In the genomic region with DNA sequence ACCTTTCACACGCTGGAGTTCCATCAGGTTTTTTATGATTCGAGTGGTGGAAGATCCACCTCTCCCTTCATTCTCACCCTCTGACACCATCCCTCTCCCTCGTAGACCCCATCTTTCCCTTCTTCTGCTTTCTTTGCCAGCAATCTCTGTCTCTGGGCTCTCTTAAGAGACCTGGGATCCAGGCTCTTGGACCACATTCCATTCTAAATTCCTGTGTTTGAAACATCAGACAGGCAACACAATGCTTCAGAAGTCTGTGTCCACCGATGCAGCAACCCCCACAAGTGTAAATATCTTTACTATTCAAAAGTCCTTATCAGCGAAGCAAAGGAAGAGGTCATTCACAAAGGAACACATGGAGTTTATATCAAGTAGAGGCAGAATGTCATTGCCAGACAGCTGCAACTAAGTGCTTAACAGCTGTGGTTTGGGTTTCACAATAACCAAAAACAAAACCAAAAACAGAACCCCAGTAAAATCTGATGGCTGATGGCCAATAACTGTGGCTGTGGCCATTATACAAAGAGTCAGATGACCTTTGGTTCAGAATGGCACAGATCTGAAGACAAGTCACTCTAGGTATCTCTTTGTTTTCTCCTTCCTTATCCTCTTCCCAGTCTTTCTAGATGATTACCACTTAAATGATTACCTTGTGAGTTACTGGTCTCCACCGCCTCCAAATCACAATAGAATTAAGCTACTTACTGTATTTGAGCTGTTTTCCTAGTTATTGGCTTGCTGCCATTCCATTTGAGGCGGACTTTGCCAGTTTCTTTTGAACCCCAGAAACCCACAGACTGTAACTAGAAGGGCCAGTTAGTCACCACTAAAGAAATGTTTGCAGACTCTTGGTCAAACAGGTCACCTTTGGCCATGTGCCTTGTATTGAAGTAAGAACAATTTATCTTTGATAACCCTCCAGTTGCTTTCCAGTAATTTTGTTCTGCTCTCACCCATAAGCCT, we compare ENCODE assay signal across 12 mouse cellular contexts.
A peak's percentile ranks its signal among the peaks of the same experiment; 100 is the strongest.
DNase-seq lines count a peak whose midpoint lies in the region; ATAC-seq and TF ChIP-seq lines count a peak whose summit lies in the region.
"Had no signal": no experiment of that assay in that cellular context is flagged by ENCODE, and none has a peak within 500 bp of the region (broad histone marks: within the 10 kb centered on the region; RNA-seq: fewer than 3 reads in every experiment).

No protein-coding gene starts in this region.

- no peaks in the 10 kb centered on the region for H3K27me3 ChIP-seq in kidney, adult 2 months (replicated peaks; ENCODE audit: control insufficient read depth, insufficient read depth, low read length)
- no peaks in the 10 kb centered on the region for H3K27me3 ChIP-seq in Patski
- H3K27me3 ChIP-seq in heart, embryonic 14.5 days (ENCODE audit: control insufficient read depth, insufficient read depth, low read length), result no peaks in the 10 kb centered on the region
- no peaks in the 10 kb centered on the region for H3K27me3 ChIP-seq in midbrain, embryonic 10.5 days (ENCODE audit: low read depth, poor library complexity, severe bottlenecking)
- H3K27me3 ChIP-seq: embryonic facial prominence, embryonic 12.5 days; hindbrain, embryonic 15.5 days; kidney, embryonic 15.5 days had no signal

- TF ChIP-seq CTCF in kidney, adult 2 months (conservative IDR thresholded peaks at IDR 0.05; ENCODE audit: insufficient read depth, insufficient read length, low read depth, low read length), result no peak
- TF ChIP-seq CTCF in Patski (IDR thresholded peaks at IDR 0.05), result no peak

- H3K9ac ChIP-seq in heart, embryonic 14.5 days (ENCODE audit: low read length), result no peak overlapping the region
- H3K9ac ChIP-seq: embryonic facial prominence, embryonic 12.5 days; forebrain, postnatal 0 days; hindbrain, embryonic 15.5 days; kidney, embryonic 15.5 days had no signal

- H3K36me3 ChIP-seq in kidney, adult 2 months (ENCODE audit: control insufficient read depth, insufficient read depth, low read length), result no peaks in the 10 kb centered on the region
- H3K36me3 ChIP-seq in heart, embryonic 14.5 days (ENCODE audit: control insufficient read depth, insufficient read depth, low read length), result no peaks in the 10 kb centered on the region
- H3K36me3 ChIP-seq in midbrain, embryonic 10.5 days, result no peaks in the 10 kb centered on the region
- H3K36me3 ChIP-seq: embryonic facial prominence, embryonic 12.5 days; hindbrain, embryonic 15.5 days; kidney, embryonic 15.5 days had no signal

- CTCF ChIA-PET in Patski (lab: Charles Lee), result no interaction called here

- no peak overlapping the region for H3K27ac ChIP-seq in kidney, adult 2 months (ENCODE audit: insufficient read depth, low read depth, low read length)
- H3K27ac ChIP-seq in heart, embryonic 14.5 days (replicated peaks in 1 of 2; ENCODE audit: control insufficient read depth in 1 of 2, insufficient read depth in 1 of 2, low read depth in 2 of 2, low read length in 2 of 2), result peak overlapping the region in 1 of 2 experiments; percentile 14; a peak in 1 of 4 replicates
- no peak overlapping the region for H3K27ac ChIP-seq in midbrain, embryonic 10.5 days (replicated peaks)
- H3K27ac ChIP-seq: embryonic facial prominence, embryonic 12.5 days; hindbrain, embryonic 15.5 days; kidney, embryonic 15.5 days had no signal

- in situ Hi-C loops in Patski (cut with MboI; ENCODE audit: low pct_unique_long_range_greater_than_20kb), result no loop called here

- TF ChIP-seq POLR2A in kidney, adult 2 months (IDR thresholded peaks at IDR 0.05; ENCODE audit: low read depth, low read length), result no peak

- no peaks in the 10 kb centered on the region for H3K9me3 ChIP-seq in heart, embryonic 14.5 days (ENCODE audit: control insufficient read depth, low read length)
- H3K9me3 ChIP-seq in midbrain, embryonic 10.5 days (replicated peaks), result no peaks in the 10 kb centered on the region
- H3K9me3 ChIP-seq: embryonic facial prominence, embryonic 12.5 days; hindbrain, embryonic 15.5 days; kidney, embryonic 15.5 days had no signal

- no peaks in the 10 kb centered on the region for H3K4me1 ChIP-seq in kidney, adult 2 months (ENCODE audit: control insufficient read depth, insufficient read depth, low read length)
- peaks cover 2 to 10% of the 10 kb centered on the region in 2 experiments; a peak in 2 of 4 replicates for H3K4me1 ChIP-seq in heart, embryonic 14.5 days (ENCODE audit: control insufficient read depth in 2 of 2, insufficient read depth in 2 of 2, low read length in 2 of 2)
- H3K4me1 ChIP-seq in midbrain, embryonic 10.5 days, result peaks cover 5% of the 10 kb centered on the region; the same call in 1 of the 2 replicates
- H3K4me1 ChIP-seq: hindbrain, embryonic 15.5 days; kidney, embryonic 15.5 days had no signal

- POLR2A ChIA-PET in Patski (lab: Charles Lee), result no interaction called here

- no peak for ATAC-seq in Patski
- no peak for ATAC-seq in heart, embryonic 14.5 days (ENCODE audit: insufficient number of reproducible peaks, insufficient read depth, low FRiP score, low read depth)
- peak; percentile 90 for ATAC-seq in megakaryocyte progenitor cell, adult 5-6 weeks (replicated peaks; ENCODE audit: poor library complexity)
- ATAC-seq in erythroblast, adult 5-6 weeks (replicated peaks; ENCODE audit: low FRiP score, poor library complexity, severe bottlenecking), result no peak
- ATAC-seq: forebrain, postnatal 0 days had no signal

- 51% methylated on average over 7 of the region's 7 CpGs for WGBS in kidney, adult 2 months
- WGBS in heart, embryonic 14.5 days, result 32% methylated on average over 7 of the region's 7 CpGs
- 75% methylated on average over 7 of the region's 7 CpGs for WGBS in midbrain, embryonic 10.5 days

- peak; percentile 19 for DNase-seq in kidney, adult 2 months
- DNase-seq in kidney, postnatal 36 days, result no peak
- DNase-seq in Patski (ENCODE audit: low read depth, low spot score), result peak; percentile 20
- DNase-seq in midbrain, embryonic 10.5 days (ENCODE audit: low spot score), result no peak
- DNase-seq: cerebellum, adult 11-12 months; forebrain, postnatal 0 days had no signal

- no peak overlapping the region for H3K4me3 ChIP-seq in kidney, adult 2 months (ENCODE audit: insufficient read depth, low read depth, low read length)
- H3K4me3 ChIP-seq in heart, embryonic 14.5 days (ENCODE audit: control insufficient read depth in 1 of 2, insufficient read depth in 1 of 2, low read depth in 1 of 2, low read length in 2 of 2), result no peak overlapping the region
- no peak overlapping the region for H3K4me3 ChIP-seq in midbrain, embryonic 10.5 days
- H3K4me3 ChIP-seq: embryonic facial prominence, embryonic 12.5 days; hindbrain, embryonic 15.5 days; kidney, embryonic 15.5 days had no signal

- 0 out of 2 replicates have a peak overlapping the region, but pooled peaks have one; percentile 16 for H3K4me2 ChIP-seq in heart, embryonic 14.5 days (ENCODE audit: low read length)
- H3K4me2 ChIP-seq: embryonic facial prominence, embryonic 12.5 days; hindbrain, embryonic 15.5 days; kidney, embryonic 15.5 days had no signal

Comparison
In these comparisons a context has a peak if more than half of its experiments do, and no peak if none do; other contexts are left out.
1. DNase-seq: peak in kidney, adult 2 months (single experiment) and Patski (single experiment); none in kidney, postnatal 36 days (0 of 2) and midbrain, embryonic 10.5 days (single experiment).